Mouse (Mus musculus) gastrocnemius, postnatal 14 days (tissue): Measurements from ENCODE around the gene Wwox. TPM values are rescaled to one million over a fixed set of nuclear protein-coding genes. Genes with fewer than 3 reads are reported as not detected.
A peak's percentile ranks its signal among the peaks of the same experiment; 100 is the strongest.

Experiments
- DNase-seq: peaks from one replicate; pipeline ENCODE4 v3.0.0; 2021; ENCODE audit warnings: mixed read lengths
- intact Hi-C: fragments of 180-260 bp; cut with DNase I; formaldehyde crosslinking; loops from one replicate; pipeline ENCODE4 v1.15.1; 2025; ENCODE audit warnings: low total_unique reads
- total RNA-seq, 2 experiments: library from RNA; stranded (reverse); gene quantifications; 2 replicates each; pipeline ENCODE4 v1.2.3; 2021

The Wwox gene
- total RNA-seq, 2 experiments from 2014 or later, result 7.2 to 7.8 TPM

DNA sequence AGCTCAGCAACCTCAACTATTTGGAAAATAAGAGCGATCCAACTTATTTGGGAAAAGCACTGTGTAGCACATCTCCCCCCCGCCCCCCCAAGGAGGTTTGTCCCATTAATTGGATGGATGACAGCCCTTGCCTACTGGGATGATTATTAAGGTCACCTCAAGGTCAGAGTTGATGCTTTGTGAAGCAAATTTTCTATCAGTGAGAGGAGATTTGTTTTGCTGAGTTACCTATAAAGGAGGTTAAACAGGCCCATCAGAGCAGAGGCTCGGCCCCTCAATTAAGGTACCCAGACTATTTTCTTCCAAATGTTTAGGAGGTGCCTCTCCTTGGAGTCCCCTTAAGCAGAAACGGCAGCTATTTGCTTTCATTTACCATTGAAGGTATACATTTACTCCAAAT is 247.0 kb downstream of the Wwox start:
- intact Hi-C loops, result no loop called here
- no peak for DNase-seq

DNA sequence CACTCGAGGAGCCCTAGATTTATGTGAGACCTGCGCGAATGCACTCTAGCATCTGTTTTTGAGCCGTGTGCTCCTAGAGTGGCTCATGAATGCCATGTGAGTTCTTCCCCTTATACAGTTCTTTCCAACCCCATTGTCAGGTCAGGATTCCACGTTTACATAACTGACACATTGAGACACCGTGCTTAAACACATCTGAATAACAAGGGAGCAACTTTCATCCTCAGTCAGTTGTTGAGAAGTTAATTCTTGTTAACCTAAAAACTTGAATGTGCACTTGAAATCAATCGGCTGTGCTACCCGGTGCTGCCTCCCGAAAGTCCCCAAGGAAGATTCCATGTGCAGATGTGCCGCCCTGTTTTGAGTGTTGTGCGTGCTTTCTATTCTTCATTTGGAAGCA is 249.3 kb downstream of the Wwox start:
- DNase-seq, result no peak
- intact Hi-C loops, result no loop called here

DNA sequence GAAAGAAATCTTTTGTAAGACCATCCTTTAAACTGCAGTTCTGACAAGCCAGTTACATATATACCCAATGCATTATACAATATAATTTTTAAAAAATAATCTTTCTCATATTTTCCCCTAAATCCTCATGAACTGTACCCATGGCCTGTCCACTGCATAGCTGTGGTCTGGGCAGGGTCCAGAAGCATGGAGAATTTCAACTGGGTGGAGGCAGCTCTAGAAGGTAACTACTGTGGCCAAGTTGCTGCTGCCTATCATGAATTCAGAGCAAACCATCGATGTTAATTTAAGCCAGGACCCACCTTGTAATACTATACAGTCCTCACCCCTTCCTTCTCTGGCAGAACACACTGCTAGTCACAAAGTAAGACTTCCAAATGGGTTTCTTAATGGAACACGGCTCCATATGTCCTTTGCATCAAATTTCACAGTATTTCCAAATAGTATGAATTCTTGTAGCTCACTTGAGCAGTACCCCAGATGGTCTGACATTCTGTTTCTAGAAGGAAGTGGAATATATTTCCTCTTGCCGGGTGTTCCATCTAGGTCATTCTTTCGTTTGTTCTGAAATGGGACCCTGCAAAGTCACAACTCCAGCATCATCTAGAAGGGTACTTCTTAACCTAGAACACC is 255.2 kb downstream of the Wwox start:
- intact Hi-C loops, result no loop called here
- no peak for DNase-seq

DNA sequence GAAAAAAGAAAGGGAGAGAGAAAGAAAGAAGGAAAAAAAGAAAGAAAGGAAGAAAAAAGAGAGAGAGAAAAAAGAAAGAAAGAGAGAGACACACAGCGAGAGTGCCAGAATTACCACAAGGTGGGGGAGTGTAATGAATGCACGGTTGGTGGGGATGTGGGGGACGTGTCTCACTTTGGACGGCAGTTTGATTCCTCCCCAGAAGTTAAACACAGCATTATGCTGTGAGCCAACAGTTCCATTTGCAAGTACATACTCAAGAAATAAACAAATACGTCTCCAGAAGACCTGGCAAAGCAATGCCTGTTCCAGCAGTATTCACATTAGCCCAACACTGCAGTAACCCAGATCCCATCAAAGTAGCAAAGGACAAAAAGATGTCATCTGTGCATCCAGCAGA is 264.1 kb downstream of the Wwox start:
- no peak for DNase-seq
- intact Hi-C loops, result no loop called here

DNA sequence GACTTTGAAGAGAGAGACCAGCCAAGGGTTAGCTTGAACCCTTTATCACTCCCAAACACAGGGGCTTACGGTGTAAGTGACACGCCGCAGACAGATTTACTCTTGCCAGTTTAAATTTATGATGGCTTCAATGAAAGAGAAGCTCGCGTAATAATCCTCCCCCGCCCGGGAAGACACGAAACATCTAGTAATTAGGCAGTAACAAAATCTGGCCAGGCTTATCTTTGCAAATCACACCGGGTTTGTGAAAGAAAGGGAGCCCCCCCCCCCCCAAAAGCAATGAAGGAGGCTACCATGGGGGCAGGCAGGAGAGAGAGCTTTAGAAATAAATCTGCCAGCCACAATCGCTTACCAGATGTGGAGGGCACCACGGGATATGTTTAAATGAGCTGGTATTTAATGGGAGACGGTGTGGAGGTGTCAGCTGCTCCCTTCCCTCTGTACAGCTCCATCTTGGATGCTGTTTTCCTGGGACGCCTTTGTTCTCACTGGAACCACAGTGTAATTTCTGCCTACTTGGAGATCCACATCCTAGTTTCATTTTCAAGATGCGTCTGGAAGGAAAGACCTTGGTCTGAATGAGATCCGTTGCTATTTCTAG is 268.2 kb downstream of the Wwox start:
- no peak for DNase-seq
- intact Hi-C loops, result no loop called here

DNA sequence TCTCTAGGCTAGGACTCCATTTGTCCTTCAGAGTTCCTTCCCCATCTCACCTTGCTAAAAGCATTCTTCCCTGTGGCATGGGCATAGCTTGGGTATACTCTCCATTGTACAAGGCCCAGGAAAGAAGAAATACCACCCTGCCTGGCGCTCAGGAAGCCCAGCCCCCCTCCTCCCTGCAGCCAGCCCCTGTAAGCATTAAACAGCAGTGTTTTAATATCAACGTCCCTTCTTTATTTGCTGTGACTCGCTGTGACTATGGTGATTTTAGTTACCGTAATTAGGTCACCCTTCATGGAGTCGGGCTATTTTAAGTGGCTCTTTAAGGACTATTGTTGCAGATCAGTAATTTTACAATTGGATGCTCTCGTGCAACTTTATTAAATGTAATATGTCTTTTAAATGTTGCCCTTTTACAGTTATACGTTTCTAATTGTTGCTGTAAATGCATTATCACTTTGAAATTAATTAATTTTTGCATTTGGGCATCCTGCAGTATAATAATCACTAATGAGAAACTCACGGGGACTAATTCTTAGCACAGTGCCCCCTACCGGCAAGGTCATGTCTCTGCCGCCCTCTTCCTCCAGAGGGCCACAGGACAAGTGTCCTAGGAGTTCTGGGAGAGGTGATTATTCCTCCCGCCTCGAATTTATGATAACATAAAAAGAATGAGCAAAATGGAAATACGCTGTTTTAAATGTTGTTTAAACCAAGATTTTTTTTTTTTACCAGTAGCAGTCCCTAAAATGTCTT is 276.0 kb downstream of the Wwox start:
- intact Hi-C loops, result loop anchor here (10.0 kb wide), 1 partner anchor 171 kb away; no protein-coding TSS in a partner anchor
- DNase-seq, result no peak

DNA sequence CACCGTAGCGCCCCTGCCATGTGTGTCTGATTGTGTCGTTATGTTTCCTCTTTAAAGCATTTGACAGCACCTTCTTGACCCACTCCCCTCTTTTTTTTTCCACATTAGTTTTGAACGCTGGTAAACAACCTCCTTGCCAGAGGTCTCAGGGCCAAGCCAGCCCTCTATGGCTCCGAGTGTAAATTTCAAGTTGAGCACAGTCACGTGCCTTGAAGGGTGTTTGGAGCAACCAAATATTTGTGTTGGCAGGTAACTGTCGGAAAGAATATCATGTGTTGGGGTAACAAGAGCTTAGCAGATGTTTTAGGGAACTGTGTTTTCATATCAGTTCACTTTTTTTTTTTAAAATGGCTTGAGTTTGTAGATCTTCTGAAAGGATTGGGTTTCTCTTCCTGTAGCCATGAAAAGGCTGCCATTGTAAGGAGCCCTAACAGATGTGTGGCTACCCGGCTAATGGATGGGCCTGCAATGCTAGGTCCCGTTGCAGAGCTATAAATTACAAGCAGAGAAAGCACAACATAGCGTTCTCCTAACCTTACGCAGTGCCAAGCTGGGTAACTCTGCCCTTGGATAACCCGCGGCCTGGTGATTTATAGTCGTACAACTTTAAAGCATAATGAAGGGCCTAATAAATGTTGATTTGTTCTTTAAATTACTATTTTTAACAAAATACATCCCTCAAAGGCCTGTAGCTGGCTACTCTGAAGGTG is 277.2 kb downstream of the Wwox start:
- intact Hi-C loops, result loop anchor here (10.0 kb wide), 1 partner anchor 172 kb away; no protein-coding TSS in a partner anchor
- no peak for DNase-seq

DNA sequence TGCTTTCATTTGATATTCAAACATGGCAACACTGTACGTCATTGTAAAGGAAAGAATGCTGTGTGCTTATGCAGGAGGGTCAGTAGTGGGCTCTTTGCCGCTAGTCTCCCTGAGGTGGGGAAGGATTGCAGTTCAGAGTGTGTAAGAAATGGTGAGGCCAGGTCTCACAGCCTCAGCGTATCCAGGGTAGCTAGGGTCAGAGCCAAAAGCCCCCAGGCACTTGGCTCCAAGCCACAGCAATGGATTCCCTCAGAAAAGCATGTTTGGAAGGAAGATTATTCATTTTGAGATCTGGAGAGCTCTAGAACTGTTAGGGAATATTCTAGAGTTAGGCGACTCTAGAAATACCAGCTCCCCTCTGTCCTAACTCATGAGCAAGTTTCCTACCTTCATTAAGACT is 279.4 kb downstream of the Wwox start:
- intact Hi-C loops, result loop anchor here (10.0 kb wide), 1 partner anchor 174 kb away; no protein-coding TSS in a partner anchor
- DNase-seq, result no peak

DNA sequence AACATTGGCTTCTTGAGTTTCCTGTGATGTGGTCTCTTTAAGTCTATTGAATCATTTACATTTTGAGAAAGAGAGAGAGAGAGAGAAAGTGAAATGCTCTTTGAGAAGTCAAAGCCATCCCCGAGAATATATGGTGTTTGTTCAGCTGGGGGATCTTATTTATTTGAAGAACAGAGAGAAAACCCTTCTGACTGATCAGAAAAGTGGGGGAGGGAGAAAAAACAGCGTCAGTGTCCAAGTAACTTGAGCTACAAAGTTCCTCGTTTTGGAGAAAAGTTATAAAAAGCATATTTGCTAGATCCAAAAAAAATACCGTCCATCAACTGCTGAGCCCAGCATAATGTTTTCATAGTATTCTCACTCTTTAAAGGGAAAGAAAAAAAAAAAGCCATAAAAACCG is 283.2 kb downstream of the Wwox start:
- intact Hi-C loops, result no loop called here

DNA sequence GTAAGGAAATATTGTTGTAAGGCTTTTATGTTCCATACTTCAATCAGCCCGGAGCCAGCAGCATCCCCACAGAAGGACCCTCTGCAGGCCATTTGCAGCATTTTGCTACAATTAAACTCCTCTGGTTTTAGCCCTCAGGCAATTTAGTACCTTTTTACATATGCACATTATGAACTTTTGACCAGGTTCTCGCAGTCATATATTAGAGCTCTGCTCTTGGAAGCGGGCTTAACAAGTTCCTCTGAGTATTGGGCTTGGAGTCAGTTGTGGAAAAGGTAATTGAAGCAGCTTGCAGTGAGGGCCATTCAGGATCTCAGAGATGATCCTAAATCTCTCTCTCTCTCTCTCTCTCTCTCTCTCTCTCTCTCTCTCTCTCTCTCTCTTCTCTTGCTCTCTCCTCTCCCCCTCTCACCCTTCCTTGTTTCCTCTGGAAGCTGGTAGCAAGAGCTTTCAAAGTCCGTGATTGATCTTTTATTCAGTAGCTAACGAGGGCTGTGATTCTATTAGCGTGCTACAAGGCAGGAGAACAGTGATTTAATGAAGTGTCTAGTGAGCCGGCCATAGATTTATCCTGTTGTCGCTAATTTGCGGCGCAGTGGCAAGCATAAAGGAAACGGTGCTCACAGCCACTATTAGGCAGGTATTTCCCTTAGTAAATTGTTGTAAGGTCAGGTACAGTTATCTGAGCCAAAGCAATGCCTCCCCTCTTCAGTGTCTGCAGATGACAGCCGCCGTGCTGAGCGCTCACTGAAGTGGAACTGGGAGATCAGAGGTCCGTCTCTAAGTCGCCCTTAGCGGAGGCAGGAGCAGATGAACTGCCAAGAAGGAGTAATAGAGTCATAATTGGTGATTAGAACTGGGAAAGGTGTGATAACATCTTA is 292.0 kb downstream of the Wwox start:
- DNase-seq, result no peak
- intact Hi-C loops, result no loop called here

More for the DNA sequence above, 283.2 kb downstream of the Wwox start:
- no peak for DNase-seq

DNA sequence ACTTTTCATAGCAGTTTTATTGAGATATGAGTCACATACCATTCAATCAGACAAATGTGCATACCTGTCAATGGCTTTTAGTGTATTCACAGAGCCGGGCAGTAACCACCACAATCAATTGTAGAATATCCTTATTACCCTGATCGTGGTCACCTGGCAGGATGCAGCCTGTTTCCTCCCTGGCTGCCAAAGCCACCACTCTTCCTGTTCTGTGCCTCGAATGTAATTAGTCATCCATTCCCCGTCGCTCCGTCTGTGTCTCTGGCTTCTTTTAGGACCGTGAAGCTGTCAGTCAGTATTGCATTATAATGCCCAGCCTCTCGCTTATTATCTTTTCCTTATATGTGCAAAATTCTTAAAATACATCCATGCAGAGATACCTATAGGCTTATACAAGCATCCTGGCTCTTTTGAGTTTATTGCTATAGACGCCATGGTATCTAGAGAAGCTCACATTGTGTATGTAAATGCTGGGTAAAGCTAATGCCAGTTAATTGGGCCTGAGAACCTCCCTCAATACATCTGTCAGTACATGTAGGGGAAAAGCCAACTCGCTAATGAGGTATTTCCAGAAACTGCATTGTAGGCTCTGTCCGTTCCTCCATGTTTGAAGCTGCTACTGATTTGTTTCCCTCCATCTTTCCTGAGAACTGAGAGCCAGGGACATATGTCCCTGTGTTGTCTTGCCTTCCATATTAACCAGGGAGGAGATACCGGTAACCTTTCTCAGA is 303.9 kb downstream of the Wwox start:
- intact Hi-C loops, result no loop called here
- no peak for DNase-seq

DNA sequence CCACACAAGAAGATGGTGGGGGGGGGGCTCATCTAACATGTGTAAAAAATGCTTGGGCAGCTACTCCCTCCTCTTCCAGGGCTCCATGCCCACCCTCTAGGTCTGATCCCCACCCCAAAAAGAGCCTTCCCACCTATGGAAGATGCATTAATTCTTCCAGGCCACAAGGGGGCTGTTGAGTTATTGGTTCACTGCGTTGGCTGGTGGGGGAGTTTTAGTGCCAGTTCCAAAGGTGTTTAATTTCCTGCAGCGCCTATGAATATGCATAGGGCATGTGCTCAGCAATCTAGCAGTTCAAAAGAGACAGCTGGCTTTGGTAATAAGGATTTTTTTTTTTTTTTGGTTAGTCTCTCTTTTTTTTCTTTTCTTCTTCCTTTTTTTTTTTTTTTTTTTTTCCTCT is 306.9 kb downstream of the Wwox start:
- DNase-seq, result no peak
- intact Hi-C loops, result no loop called here

DNA sequence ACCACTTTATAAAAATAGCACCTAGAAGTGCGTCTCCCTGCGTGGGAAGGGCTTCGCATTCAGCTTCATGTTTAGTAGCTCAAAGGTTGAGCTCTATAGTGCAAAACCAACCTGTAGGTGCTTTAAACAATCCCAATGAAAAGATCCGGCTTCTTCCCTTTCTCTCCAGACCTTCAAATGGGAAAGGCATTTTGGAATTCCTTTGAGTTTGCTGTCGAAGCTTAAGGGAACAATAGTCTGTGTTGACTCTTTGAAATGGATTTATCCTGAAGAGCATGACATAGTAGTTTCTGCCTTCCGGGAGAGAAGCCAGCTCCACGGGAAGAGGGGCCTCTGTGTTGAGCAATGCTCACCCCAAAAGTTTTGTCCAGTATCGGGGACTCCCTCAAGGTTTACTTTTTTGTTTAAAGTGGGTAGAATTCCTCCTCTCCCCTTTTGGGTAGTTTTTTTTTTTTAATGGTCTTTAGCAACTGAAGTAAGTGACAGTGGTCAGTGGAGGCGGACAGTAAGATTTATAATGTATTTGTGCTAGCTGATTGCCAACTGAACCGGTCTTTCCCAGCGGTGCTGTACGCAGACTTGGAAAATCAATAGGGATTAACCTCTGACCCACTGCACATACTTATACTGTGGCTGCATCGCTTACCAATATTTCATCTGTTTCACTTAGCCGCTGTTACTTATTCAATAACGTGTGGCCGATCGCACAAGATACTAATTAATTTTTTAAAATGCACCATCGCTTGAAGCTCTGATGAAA is 312.1 kb downstream of the Wwox start:
- intact Hi-C loops, result no loop called here
- no peak for DNase-seq

DNA sequence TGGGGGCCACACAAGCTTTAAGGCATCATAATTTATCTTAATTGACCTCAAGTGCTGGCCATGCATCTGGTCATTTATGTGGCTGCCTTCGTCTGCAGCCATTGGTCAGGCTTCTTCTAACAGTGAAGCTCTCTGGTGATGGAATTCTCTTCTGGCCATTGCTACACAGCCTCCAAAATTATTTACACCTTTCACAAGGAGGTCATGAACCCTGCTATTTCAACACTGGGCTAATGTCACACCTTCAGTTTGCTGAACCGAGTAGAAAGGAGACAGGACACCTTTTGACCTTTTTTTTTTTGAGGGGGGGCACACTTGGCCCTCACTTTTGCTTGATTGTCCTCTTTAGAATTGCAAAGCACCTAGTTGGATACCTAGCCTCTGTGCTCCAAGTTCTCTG is 320.2 kb downstream of the Wwox start:
- intact Hi-C loops, result no loop called here
- DNase-seq, result no peak

DNA sequence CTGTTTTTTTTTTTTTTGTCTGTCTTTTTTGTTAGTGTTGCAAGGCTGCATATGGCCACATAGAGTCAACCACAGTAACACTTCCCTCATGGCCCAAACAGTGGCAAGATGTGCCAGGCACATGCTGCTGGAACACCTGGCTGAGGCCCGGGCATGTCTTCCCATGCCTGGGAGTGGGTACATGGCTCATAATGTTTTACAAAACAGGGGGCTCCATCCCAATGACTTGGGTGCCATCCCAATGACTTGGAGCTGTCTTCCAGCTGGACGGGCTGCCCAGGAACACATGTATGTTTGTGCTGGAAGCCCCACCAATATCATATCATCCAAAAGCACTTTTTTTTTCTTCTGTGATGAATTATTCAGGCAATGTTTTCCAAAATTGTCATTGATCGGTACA is 329.1 kb downstream of the Wwox start:
- intact Hi-C loops, result loop anchor here (5.0 kb wide), 1 partner anchor 231 kb away; no protein-coding TSS in a partner anchor
- no peak for DNase-seq

DNA sequence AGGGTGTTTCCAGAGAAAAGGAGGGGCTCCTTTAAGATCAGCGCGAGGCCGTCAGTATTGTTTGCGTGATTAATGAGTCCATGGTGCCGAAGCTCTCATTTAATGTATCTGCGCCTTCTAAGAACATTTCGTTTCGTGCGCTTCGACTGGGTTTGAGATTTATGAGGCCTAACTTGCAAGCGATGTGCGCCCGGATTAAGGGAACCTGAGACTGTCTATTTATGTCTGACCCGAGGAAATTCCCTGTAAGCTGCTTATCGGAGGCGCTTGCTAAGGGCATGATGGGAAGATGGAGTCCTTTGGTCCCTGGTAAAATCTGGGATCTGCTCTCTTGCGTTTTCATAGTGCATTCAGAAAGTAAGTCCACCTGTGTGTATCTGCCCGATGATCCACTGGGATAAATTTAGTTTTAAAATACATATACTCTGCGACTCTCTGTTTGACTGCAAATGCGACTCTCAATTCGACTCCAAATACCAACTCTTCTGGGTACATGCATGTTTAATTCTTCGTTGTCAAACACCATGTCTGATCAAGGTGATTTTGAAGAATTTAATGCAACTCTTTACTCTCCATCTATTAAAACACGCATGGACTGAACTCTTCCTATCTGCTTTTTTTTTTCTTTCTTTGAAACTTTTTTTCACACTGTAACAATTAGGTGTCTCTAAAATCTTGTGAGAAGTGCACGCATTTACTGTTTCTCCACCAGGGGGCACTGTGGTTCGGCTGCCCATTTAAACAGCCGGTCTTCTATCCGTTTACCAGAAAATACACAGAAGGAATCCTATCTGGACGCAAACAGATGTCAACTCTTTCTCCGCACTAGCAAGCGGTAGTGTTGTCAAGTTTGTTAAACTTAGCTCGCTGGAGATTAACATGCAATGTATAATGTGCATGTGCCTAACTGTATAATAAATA is 331.7 kb downstream of the Wwox start:
- intact Hi-C loops, result loop anchor here (5.0 kb wide), 1 partner anchor 201 kb away; no protein-coding TSS in a partner anchor

More for the DNA sequence above, 331.7 kb downstream of the Wwox start:
- peak; percentile 79 for DNase-seq
